Mouse (Mus musculus) hindbrain, embryonic 10.5 days (tissue): ENCODE measurements around the gene Cradd. TPM values are rescaled to one million over a fixed set of nuclear protein-coding genes. Genes with fewer than 3 reads are reported as not detected.

ENCODE experiments used
- DNase-seq: peaks from one replicate; pipeline ENCODE4 v3.0.0-alpha.2; 2017; ENCODE audit warnings: low spot score
- H3K27ac ChIP-seq: fragments of 300-500 bp; sonication (generic); 2 replicates; pipeline ENCODE4 v1.5.1; 2016; ENCODE audit warnings: mild to moderate bottlenecking, moderate library complexity
- H3K27me3 ChIP-seq: fragments of 300-500 bp; sonication (generic); 2 replicates; pipeline ENCODE4 v1.6.1; 2016; ENCODE audit warnings: mild to moderate bottlenecking; ENCODE audit not compliant: poor library complexity, insufficient read depth, severe bottlenecking
- H3K36me3 ChIP-seq: fragments of 300-500 bp; sonication (generic); 2 replicates; pipeline ENCODE4 v1.6.1; 2016; ENCODE audit warnings: mild to moderate bottlenecking, moderate library complexity
- H3K4me1 ChIP-seq: fragments of 300-500 bp; sonication (generic); replicated peaks from 2 replicates; pipeline ENCODE4 v1.6.1; 2016; ENCODE audit warnings: mild to moderate bottlenecking
- H3K4me3 ChIP-seq: fragments of 300-500 bp; sonication (generic); 2 replicates; pipeline ENCODE4 v1.5.1; 2016; ENCODE audit warnings: mild to moderate bottlenecking, moderate library complexity
- H3K9me3 ChIP-seq: fragments of 300-500 bp; sonication (generic); 2 replicates; pipeline ENCODE4 v1.6.1; 2016; ENCODE audit warnings: mild to moderate bottlenecking, moderate library complexity
- WGBS: fragments of 180-500 bp; shearing (Covaris S2); methylation state at CpG from one replicate; pipeline ENCODE4 v1.1.7; 2016; 5-methylcytosine and 5-hydroxymethylcytosine counted together
- polyA plus RNA-seq: library from polyadenylated mRNA; unstranded; fragments of >200 nt; fragmentation: Nextera tagmentation; extraction: Ambion mirVana; gene quantifications from 2 replicates; pipeline ENCODE4 v1.2.1, GENCODE M21; 2016

Gene Cradd
- polyA plus RNA-seq, 1 experiment from 2014 or later = 13.3 TPM

DNA sequence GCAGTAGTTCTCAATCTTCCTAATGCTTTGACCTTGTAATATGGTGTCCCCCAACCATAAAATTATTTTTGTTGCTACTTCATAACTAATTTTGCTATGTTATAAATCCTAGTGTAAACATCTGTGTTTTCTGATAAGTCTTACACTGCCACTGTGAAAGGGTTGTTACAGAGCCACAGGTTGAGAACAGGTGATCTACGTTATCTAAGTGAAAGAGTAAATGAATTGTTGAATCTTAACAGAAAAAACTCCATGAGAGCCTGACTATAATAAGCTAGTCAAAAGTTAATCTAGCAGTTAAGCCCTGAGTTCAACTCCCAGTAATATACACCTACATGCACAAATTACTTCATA lies 322 bp upstream of the Cradd start:
- H3K4me1 ChIP-seq = peaks cover 25% of the 10 kb centered on the region
- no peaks in the 10 kb centered on the region for H3K27me3 ChIP-seq
- H3K36me3 ChIP-seq = no peaks in the 10 kb centered on the region
- H3K4me3 ChIP-seq = peak overlapping the region; percentile 70
- 41% methylated on average over 1 of the region's 1 CpGs for WGBS
- DNase-seq = no peak
- peak overlapping the region; percentile 96; the same call in 1 of the 2 replicates for H3K27ac ChIP-seq
- no peaks in the 10 kb centered on the region for H3K9me3 ChIP-seq

DNA sequence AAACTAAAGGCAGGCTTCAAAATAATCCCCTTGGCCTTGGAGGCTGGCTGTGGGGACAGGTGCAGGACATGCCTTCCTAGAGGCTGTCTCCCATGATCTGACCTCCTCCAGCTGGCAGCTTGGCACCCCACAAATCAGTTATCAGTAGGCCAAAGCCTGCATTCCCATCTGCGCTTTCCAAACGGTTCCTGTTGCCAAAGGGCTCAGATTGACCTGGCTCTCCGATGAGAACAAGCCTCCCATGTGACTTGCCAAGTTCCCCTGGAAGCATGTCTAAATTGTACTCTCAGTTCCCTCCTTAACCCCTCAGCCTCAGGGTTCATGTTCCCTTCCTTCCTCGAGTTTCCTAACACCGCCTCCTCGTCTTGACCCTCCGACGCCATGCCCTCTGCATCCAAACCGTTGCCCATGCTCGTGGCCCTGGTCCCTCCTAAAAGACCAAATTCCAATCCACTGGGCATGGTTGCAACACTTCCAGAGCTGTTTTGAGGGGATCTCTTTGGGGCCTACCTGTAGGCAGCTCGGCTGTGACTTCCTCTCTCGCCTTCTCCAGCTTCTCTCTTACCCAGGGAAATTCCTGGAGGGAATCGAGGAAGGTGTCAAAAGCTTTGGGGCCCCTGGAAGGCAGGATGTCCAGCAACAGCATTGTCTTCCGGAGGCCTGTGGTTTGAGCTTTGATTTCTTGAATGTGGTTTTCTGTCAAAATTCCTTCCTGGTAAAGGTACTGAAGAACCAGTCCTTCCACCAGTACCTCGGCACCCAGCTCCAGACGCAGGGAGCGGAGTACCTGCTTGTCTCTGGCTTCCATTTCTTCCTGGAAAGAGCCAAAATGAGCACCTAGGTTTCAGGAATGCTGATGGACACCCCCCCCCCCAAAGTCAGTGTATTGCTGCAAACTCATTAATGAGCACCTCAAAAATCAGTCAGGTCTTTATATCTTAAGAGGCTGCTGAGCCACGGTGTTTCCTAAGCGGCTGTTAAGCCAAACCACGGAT lies 1.6 kb downstream of the Cradd start:
- DNase-seq = no peak
- H3K27ac ChIP-seq = peak overlapping the region; percentile 96; the same call in 1 of the 2 replicates
- peak overlapping the region; percentile 70 for H3K4me3 ChIP-seq

GRCm38 (mm10) chr10:95319001-95319400 lies 4.9 kb downstream of the Cradd start:
- no peak for DNase-seq
- H3K27ac ChIP-seq = no peak overlapping the region
- H3K4me1 ChIP-seq = peaks cover 24% of the 10 kb centered on the region
- no peaks in the 10 kb centered on the region for H3K36me3 ChIP-seq
- H3K27me3 ChIP-seq = peaks cover 9% of the 10 kb centered on the region; the same call in 1 of the 2 replicates
- H3K9me3 ChIP-seq = no peaks in the 10 kb centered on the region
- WGBS = 90% methylated on average over 13 of the region's 13 CpGs
- H3K4me3 ChIP-seq = no peak overlapping the region

More for the DNA sequence above, 1.6 kb downstream of the Cradd start:
- Histone ChIP-seq H3K36me3 (no peaks in the 10 kb centered on the region), H3K9me3 (no peaks in the 10 kb centered on the region), H3K27me3 (no peaks in the 10 kb centered on the region), H3K4me1 (peaks cover 17% of the 10 kb centered on the region)
- 73% methylated on average over 20 of the region's 20 CpGs for WGBS

DNA sequence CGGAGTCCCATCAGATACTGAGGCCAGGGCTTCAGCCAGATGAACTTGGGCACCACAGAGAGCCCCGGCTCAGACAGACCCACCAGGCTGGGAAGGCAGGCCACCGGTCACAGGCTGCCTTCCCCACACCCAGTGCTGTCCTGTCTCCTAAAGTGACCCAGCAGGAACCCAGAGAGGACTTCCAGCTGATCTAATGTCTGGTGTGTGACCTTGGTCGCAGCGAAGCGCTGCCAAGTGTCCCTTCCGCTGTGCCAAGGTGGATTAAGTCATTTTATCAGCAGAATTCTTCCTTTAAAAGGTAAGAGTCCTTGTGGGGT lies 5.6 kb downstream of the Cradd start:
- Histone ChIP-seq H3K27ac (no peak overlapping the region), H3K4me1 (peaks cover 23% of the 10 kb centered on the region), H3K4me3 (no peak overlapping the region), H3K27me3 (peaks cover 15% of the 10 kb centered on the region; the same call in 1 of the 2 replicates), H3K9me3 (no peaks in the 10 kb centered on the region), H3K36me3 (no peaks in the 10 kb centered on the region)
- 93% methylated on average over 7 of the region's 7 CpGs for WGBS
- DNase-seq = no peak

DNA sequence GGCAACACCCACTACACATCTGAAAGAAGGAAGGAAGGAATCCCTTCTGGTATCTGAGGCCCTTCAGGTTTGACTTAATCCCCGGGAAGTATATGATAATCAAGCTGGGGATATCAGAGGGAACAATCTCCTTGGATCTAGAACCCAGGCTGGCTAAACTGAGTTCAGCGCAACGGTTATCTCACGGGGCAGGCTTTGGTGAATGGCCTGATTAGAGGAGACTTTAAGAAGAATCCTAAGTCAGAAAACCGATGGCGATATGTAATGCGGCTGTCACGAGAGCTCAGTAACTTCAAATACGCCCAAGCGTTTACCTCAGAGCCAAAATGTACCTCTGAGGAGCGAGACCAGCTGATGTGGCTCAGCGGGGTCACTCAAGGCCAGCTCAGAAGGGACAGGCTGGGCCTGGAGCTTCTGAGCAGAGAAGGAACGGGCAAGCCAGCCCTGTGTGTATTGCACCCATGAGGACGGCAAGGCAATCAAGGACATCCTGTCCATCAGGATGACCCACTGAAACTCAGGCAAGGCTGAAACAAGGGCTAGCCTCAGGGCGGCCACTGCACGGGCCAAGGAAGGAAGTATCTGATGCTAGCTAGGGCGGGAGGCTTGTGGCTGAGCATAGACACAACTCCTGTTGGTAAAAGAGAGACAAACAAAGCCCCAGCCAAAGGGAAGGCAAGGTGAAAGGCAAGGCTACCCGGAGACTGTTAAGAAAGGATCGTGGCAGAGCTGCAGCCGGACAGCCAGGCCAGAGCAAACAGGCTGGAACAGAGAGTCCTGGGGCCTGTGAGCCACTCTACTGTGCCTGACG lies 6.1 kb downstream of the Cradd start:
- no peak for DNase-seq
- no peaks in the 10 kb centered on the region for H3K9me3 ChIP-seq
- H3K36me3 ChIP-seq = no peaks in the 10 kb centered on the region
- H3K4me1 ChIP-seq = peaks cover 19% of the 10 kb centered on the region
- H3K4me3 ChIP-seq = no peak overlapping the region
- no peak overlapping the region for H3K27ac ChIP-seq
- peaks cover 20% of the 10 kb centered on the region for H3K27me3 ChIP-seq
- WGBS = 88% methylated on average over 21 of the region's 21 CpGs

- DNase-seq = no peak
- H3K27me3 ChIP-seq = peaks cover 27% of the 10 kb centered on the region
- H3K27ac ChIP-seq = no peak overlapping the region
- H3K36me3 ChIP-seq = no peaks in the 10 kb centered on the region
- 87% methylated on average over 14 of the region's 14 CpGs for WGBS
- peaks cover 12% of the 10 kb centered on the region for H3K4me1 ChIP-seq
- H3K4me3 ChIP-seq = no peak overlapping the region
- no peaks in the 10 kb centered on the region for H3K9me3 ChIP-seq
Observed at GRCm38 (mm10) chr10:95317091-95317490, 6.8 kb downstream of the Cradd start.

GRCm38 (mm10) chr10:95316675-95317074 lies 7.3 kb downstream of the Cradd start:
- Histone ChIP-seq H3K27me3 (peaks cover 31% of the 10 kb centered on the region), H3K9me3 (no peaks in the 10 kb centered on the region), H3K36me3 (no peaks in the 10 kb centered on the region), H3K4me1 (peaks cover 12% of the 10 kb centered on the region), H3K27ac (no peak overlapping the region), H3K4me3 (no peak overlapping the region)
- DNase-seq = no peak
- 86% methylated on average over 9 of the region's 9 CpGs for WGBS

DNA sequence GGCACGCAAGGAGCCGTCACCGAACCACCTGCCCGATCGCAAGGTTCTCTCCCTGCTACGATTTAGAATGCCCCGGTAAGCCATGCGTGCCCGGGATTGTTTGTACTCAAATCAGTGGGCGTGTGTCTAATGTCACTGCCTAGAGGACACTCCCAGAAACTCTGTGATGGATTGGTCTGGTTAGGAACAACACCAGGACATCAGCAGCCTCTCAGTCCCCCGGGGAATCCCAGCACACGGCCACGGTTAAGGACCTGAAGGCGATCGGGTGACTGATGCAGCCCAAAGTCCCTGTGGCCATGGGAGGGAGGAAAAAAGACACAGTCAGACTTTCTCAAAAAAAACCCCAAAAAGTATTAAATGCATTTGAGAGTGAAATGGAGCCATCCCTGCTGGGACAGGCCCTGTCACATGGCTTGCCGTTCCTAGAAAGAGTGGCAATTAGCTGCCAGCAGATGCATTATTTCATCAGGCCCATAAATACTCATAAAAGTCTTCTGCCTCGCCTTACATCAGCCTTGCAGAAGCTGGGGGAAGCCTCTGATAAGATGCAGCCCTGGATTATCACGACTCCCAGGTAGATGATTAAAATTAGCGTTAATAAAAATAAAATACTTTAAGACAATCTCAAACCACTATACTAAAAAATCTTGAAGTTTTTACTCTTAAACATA lies 8.0 kb downstream of the Cradd start:
- H3K4me1 ChIP-seq = peaks cover 19% of the 10 kb centered on the region
- H3K36me3 ChIP-seq = no peaks in the 10 kb centered on the region
- H3K27me3 ChIP-seq = peaks cover 32% of the 10 kb centered on the region
- no peak for DNase-seq
- H3K4me3 ChIP-seq = no peak overlapping the region
- 51% methylated on average over 19 of the region's 19 CpGs for WGBS
- no peak overlapping the region for H3K27ac ChIP-seq
- no peaks in the 10 kb centered on the region for H3K9me3 ChIP-seq

DNA sequence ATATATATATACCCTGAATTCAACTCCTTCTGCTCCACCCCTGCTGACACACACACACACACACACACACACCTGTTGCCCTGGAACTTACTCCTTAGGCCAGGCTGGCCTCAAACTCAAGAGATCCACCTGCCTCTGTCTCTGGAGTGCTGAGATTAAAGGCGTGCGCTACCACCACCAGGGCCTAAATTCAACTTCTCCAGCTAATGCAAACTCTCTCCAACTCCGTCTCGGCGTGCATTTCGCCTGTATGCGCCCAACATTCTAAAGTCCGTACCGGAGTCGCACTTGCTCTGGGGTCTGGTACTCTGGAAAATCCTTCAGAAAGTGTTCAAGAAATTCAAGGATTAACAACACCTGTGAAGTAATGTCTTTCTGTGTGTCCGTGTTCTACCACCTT lies 8.6 kb downstream of the Cradd start:
- peaks cover 32% of the 10 kb centered on the region for H3K27me3 ChIP-seq
- no peaks in the 10 kb centered on the region for H3K9me3 ChIP-seq
- H3K36me3 ChIP-seq = no peaks in the 10 kb centered on the region
- H3K4me3 ChIP-seq = no peak overlapping the region
- H3K27ac ChIP-seq = no peak overlapping the region
- 91% methylated on average over 11 of the region's 11 CpGs for WGBS
- DNase-seq = no peak
- peaks cover 25% of the 10 kb centered on the region for H3K4me1 ChIP-seq

DNA sequence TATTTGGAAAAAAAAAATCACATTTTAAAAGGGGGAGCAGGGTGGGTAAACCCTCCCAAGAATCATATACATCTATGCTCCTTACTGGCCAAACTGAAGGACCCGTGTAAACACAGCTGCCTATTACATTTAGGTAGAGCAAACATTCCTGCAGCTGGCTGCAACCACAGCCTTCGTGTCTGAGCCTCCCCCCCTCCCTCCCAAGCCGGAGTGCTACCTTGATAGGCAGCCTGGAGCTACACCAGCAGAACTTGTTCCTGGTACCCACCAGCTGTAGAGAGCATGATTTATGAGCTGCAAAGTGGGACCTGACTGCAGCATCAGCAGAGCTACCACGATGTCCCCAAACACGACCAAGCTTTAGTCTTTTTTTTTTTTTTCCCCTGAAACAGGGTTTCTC lies 9.9 kb downstream of the Cradd start:
- DNase-seq = no peak
- Histone ChIP-seq H3K27ac (no peak overlapping the region), H3K4me1 (peaks cover 37% of the 10 kb centered on the region), H3K27me3 (peaks cover 32% of the 10 kb centered on the region), H3K4me3 (no peak overlapping the region), H3K9me3 (no peaks in the 10 kb centered on the region), H3K36me3 (no peaks in the 10 kb centered on the region)
- WGBS = 57% methylated on average over 5 of the region's 5 CpGs

- peaks cover 32% of the 10 kb centered on the region for H3K27me3 ChIP-seq
- H3K9me3 ChIP-seq = no peaks in the 10 kb centered on the region
- WGBS = 78% methylated on average over 9 of the region's 9 CpGs
- H3K4me3 ChIP-seq = no peak overlapping the region
- no peaks in the 10 kb centered on the region for H3K36me3 ChIP-seq
- peaks cover 38% of the 10 kb centered on the region for H3K4me1 ChIP-seq
- no peak for DNase-seq
- H3K27ac ChIP-seq = no peak overlapping the region
Observed at GRCm38 (mm10) chr10:95313524-95313923, 10.4 kb downstream of the Cradd start.

- 5% methylated on average over 21 of the region's 21 CpGs for WGBS
- peak; percentile 62 for DNase-seq
- Histone ChIP-seq H3K4me3 (peak overlapping the region; percentile 37), H3K27ac (peak overlapping the region; percentile 69), H3K27me3 (peaks cover 32% of the 10 kb centered on the region), H3K9me3 (no peaks in the 10 kb centered on the region), H3K36me3 (no peaks in the 10 kb centered on the region), H3K4me1 (peaks cover 43% of the 10 kb centered on the region)
Observed at GRCm38 (mm10) chr10:95310688-95311441, 13.1 kb downstream of the Cradd start.
